Mouse (Mus musculus) megakaryocyte progenitor cell, adult 5-6 weeks (primary cell): Measurements from ENCODE around the gene Fam83e. TPM values are rescaled to one million over a fixed set of nuclear protein-coding genes. Genes with fewer than 3 reads are reported as not detected.

Experiments used
- ATAC-seq: replicated peaks from 2 replicates; pipeline ENCODE4 v1.8.0; 2016; ENCODE audit warnings: mild to moderate bottlenecking, moderate TSS enrichment, inconsistent platforms; ENCODE audit not compliant: poor library complexity
- total RNA-seq, 2 experiments: library from RNA; stranded (forward) in 1 of 2; stranded (reverse) in 1 of 2; fragments of 157-497, 149-512 nt in 1 of 2; fragments of 200-1000 nt in 1 of 2; gene quantifications; 2 replicates each; pipeline versions ENCODE4 v1.2.3 to v1.2.4; 2015 to 2017

Fam83e gene
- total RNA-seq, 2 experiments from 2014 or later, result 0.37 to 0.54 TPM

DNA sequence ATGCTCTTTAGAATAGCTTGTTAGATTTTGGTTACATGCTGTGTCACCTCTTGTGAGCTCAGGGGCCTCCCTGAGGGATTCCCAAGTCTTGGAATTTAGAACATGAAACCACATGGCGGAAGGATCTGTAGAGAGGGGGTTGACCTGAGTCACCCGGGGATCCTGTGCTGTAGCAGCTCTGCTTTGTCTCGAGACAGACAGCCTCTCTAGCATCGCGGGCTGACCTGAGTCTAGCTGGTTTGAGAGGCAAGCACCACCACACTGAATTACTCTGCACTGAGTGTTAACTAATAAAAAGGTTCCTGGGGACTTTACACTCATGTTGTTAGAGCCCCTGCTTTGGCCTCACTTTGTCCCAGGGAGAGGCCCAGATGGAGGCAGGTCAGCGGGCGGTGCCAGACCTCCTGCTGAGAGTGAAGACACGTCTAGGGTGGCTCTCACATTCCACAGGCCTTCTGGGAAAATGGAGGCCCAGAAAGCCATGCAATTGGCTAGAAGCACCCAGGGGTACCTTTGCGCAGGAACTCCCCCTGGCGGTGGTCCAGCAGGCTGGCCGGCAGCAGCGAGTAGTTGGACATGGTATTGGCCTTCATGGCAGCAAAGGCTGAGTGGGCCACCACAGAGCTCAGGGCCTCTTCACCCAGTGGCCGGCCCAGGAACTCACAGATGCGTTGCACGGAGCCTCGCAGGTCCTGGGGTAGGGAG lies 9.9 kb downstream of the Fam83e start:
- peak; percentile 74 for ATAC-seq

DNA sequence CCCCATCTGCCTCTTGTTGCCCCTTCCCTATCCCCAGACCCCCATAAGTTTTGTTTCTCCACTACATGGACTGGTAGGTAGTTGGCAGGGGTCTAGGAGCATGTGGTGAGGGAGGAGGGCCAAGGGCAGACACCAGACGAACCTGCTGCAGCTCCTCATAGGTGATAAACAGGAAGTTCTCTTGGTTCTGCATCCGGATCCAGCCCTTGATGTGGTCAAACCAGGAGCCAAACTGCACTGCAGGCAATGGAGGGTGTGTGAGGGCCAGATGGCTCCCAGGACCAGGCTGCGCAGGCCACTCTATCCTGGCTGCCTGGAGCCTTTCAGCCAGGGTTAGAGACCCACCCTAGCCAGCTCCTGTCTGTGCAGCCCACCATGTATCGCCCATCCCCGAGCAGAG lies 12.5 kb downstream of the Fam83e start:
- ATAC-seq, result no peak

DNA sequence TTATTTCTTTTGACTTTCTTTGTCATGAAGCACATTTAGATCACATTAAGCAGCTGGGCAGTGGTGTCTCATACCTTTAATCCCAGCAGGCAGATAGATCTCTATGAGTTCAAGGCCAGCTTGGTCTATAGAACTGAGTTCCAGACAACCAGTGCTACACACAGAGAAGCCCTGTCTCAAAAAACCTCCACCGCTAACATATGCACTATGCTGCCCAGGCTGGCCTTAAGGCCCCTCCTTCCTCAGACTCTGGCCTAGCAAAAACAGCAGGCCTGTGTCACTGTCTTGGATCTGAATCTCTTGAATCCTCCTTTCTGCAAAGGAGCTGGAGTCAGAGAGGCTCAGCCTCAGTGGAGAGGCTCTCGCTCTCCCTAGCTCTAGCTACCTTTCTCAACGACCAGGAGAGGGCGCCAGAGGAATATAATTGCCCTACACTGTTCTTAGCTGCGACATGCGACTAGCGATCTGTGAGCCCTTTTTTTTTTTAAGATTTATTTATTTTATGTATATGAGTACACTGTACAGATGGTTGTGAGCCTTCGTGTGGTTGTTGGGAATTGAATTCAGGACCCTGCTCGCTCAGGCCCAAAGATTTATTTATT lies 18.3 kb downstream of the Fam83e start:
- peak; percentile 77 for ATAC-seq

DNA sequence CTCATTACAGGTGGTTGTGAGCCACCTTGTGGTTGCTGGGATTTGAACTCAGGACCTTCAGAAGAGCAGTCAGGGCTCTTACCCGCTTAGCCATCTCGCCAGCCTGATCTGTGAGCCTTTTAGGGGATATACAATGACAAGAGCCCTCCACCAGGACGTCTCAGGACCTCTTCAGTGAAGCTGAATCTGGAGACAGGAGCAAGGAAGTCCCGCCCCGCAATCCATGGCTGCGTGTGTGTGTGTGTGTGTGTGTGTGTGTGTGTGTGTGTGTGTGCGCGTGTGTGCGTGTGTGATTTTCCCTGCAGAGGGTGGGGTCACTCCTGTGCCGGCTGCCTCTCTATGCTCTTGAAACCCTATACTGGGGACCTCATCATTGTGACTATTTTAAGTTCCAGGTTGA lies 18.8 kb downstream of the Fam83e start:
- ATAC-seq, result no peak

GRCm38 (mm10) chr7:45741308-45741707 lies 20.3 kb downstream of the Fam83e start:
- ATAC-seq, result peak; percentile 43

GRCm38 (mm10) chr7:45741777-45742176 lies 20.8 kb downstream of the Fam83e start:
- peak; percentile 74 for ATAC-seq

DNA sequence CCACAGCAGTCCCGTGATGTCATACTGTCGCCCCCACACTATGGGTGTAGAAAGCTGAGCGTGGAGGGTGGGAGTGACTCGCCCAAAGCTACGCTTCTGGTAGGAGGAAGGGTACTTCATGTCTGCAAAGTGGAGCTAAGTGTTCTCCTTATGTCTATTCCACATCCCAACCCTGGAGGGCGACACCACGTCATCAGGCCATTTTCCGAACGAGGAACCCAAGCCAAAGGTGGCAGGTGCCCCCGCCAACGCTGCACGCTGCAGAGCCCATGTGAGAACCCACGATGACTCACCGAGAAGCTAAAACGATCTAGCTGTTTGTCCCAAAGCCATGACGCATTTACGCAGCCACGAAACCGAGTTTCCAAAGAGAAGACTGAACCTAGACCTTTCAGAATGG lies 21.3 kb downstream of the Fam83e start:
- ATAC-seq, result peak; percentile 38

DNA sequence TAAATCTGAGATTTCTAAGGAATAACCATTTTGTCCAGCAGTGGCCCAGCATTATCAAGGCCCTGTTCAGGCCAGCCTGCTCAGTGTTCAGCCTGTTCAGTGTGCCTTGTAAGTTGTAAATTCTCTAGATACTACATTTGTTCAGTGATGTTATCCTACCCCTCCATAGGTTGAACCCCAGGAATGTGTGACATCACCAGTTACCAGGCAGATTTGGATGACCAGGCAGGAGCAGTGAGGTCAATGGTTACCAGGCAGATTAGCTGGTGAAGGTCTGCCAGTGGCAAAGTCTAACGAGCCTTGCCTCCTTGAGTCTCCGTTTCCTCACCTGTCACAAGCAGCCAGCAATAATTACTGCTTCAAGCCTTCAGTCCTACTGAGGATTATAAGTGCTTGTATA lies 23.4 kb downstream of the Fam83e start:
- ATAC-seq, result peak; percentile 62

GRCm38 (mm10) chr7:45746518-45746917 lies 25.5 kb downstream of the Fam83e start:
- ATAC-seq, result no peak

DNA sequence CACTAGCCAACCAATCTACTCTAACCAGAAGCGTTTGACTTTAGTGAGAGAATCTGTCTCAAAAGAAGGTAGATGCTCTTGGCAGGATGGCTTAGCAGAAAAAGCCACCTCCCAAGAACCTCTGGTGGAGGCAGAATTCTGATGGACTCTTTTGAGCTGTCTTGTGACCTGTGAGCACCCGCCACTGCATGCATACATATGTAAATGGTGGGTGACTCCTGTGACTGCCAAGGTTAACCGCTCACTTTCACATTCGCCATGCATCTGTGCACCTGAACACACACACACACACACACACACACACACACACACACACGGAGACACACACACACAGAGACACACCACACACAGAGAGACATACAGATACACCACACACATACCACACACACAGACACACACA lies 26.4 kb downstream of the Fam83e start:
- no peak for ATAC-seq

DNA sequence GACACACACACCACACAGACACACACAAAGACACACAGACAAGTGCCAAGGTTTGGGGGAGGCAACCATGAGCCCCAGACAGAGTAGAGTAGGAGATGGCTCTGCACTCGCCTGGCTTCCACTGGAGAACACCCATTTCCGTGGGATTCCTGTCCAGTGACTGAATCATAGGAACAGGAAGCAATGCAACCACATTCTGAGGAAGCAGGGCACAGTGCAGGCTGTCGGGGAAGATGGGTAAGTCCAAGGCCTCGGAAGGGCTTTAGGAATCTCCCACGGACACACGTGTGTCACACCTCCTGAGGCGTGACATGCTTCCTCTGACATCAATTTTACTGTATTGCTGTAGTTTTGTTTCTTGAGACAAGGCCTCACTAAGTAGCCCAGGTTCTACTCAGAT lies 27.1 kb downstream of the Fam83e start:
- no peak for ATAC-seq

GRCm38 (mm10) chr7:45749401-45749800 lies 28.4 kb downstream of the Fam83e start:
- ATAC-seq, result no peak

DNA sequence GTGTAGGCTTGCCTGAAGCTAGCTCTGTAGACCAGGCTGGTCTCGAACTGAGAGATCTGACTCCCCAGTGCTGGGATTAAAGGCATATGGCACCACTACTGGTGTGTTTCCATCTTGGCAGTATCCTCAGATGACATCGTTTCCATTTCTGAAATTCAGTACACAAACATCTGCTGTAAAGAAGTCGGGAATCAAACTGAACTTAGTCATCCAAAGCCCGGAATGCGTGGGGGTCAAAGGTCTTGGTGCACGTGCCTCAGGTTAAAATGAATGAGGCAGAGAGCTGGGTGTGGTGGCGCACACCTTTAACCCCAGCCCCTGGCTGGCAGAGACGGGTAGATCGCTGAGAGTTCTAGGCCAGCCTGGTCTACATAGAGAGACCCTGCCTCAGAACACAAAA lies 29.1 kb downstream of the Fam83e start:
- no peak for ATAC-seq

GRCm38 (mm10) chr7:45755703-45756102 lies 34.7 kb downstream of the Fam83e start:
- ATAC-seq, result no peak

DNA sequence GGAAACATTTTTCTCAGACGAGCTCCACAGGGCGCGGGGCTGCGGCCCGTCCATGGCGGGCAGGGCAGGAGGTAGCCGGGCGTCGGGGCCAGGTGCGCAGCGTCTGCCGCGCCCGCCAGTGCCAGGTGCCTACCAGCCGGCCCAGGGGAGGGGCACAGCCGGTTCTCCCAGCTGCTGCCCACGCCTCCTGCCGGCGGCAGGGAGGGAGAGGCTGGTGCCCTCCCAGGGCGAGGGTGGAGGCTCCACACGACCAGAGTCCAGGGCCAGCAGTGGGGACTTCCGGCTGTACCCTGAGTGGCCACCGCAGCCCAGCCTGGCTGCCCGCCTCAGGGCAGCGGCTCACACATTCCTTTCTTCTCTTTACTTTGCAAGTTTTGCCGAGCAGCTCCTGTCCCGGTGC lies 38.4 kb downstream of the Fam83e start:
- no peak for ATAC-seq

DNA sequence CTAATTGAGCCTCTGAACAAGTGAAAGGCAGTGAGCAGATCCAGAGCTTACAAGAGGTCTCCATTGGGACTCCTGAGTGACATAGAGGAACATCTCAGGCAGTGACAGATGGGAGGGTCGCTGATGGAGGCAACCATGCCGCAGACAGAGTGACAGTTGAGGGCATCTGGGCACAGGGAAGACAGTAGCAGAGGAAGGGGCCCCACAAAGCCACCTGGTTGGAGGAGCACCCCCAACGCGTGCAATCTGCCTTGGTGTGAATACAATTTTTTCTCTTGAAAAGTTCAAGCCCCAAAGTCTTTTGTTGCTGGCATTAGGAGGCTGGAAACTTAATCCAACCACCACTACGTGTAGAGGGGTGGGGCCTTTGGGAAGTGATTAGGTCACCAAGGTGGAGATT lies 39.1 kb downstream of the Fam83e start:
- no peak for ATAC-seq

- ATAC-seq, result no peak
Observed at GRCm38 (mm10) chr7:45765995-45766394, 45.0 kb downstream of the Fam83e start.

DNA sequence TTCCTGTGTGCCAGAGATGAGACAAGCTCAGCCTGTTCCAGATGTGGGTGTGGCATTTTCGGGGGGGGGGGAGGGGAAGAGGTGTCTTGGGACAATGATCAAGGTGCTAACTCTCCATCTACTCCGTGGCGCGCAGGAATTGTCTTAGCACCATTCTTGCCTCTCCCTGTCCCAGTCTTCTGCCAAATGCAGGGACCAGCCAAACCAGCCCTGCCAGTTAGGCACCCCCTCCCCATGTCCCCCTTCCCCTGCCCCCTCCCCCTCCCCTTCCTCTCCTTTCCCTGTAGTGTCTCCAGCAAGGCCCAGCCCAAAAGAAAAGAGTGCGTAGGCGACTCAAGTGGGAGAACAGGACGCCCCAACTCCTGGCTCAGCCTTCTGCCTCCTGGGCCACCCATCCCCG lies 45.8 kb downstream of the Fam83e start:
- no peak for ATAC-seq

DNA sequence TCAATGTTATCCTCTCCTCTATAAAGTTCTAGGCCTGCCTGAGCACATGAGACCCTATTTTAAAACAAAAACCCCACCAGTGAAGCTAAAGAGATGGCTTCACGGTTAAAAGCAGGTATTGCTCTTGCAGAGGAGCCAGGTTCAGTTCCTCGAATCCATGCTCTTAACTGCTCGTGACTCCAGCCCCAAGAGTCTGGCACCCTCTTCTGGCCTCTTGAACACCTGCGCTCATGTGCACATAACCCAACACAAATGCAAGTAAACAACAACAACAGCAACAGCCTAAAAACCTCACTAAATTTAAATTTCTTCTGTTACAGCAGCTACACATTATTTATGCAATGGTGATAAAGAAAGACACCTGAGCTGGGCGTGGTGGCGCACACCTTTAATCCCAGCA lies 46.5 kb downstream of the Fam83e start:
- ATAC-seq, result no peak

DNA sequence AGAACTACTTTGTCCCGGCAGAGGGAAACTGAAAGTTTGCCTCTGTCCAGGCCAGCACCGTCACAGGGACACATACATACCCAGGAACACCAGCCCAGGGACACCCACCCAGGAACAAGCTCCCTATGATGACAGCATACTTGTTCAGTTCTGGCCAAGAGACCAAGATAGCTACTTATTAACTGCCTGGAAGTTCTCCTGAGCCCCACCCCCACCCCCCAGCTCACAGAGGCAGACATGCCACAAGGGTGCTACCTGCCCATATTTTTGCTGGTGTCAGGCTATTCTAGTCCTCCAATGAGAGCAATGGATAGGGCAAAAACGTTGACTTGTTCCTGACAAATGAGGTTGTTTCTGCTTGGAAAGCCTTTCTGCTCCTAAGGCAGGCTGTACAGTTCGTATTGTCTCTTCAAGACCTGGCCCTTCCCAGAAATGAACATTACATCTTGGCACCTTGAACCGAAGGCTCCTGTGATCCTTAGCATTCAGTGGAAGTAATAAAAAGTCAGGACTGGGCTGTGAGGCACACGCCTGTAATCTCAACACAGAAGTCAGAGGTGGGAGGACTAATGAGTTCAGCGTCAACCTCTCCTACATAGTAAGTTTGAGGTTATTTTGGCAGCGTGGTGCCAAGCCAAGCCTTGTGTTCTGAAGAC lies 49.5 kb downstream of the Fam83e start:
- no peak for ATAC-seq

DNA sequence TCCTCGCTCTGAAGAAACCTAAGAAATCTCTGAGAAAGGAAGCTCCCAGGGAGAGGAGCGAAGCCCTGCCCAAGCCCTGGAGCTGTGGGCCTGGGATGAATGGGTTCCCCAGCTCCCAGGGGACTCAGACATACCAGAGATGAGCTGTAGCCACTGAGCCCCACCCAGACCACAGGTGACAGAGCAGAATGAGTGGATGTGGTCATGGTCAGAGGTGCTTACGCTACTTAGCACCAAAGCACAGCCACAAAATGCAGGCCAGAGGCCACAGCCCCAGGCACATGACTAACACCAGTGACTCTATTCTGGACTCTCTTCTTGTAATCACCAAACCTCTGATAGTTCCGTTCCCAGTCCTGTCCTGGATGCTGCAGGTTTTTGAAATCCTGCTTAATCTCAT lies 50.1 kb downstream of the Fam83e start:
- ATAC-seq, result no peak

- no peak for ATAC-seq
Observed at GRCm38 (mm10) chr7:45775237-45775636, 54.2 kb downstream of the Fam83e start.
